Mouse (Mus musculus) limb, embryonic 11.5 days (tissue): ENCODE measurements at regions not wholly inside any gene's neighbourhood (a gene's known extent, or its start where the extent isn't known, plus 50 kb on each side); places are given as distances from the start of the nearest gene placed in this dataset.

ENCODE experiments used
- ATAC-seq: fragments of 200-750 bp; cut with Nextera tagmentation; 2 replicates; pipeline ENCODE4 v1.8.0; 2017; ENCODE audit warnings: low read depth; ENCODE audit not compliant: insufficient number of reproducible peaks, low FRiP score, low TSS enrichment
- DNase-seq: peaks from one replicate; pipeline ENCODE4 v3.0.0-alpha.2; 2015; ENCODE audit warnings: low spot score
- H3K27ac ChIP-seq: fragments of 300-500 bp; sonication (generic); replicated peaks from 2 replicates; pipeline ENCODE4 v1.5.1; 2014; ENCODE audit warnings: low read depth, mild to moderate bottlenecking, low read length
- H3K27me3 ChIP-seq: fragments of 300-500 bp; sonication (generic); 2 replicates; pipeline ENCODE4 v1.6.1; 2014; ENCODE audit warnings: mild to moderate bottlenecking, low read length, mixed read lengths; ENCODE audit not compliant: control insufficient read depth, insufficient read depth
- H3K36me3 ChIP-seq: fragments of 300-500 bp; sonication (generic); 2 replicates; pipeline ENCODE4 v1.6.1; 2014; ENCODE audit warnings: mild to moderate bottlenecking, low read length, moderate library complexity, mixed read lengths; ENCODE audit not compliant: control insufficient read depth, insufficient read depth
- H3K4me1 ChIP-seq: fragments of 300-500 bp; sonication (generic); 2 replicates; pipeline ENCODE4 v1.6.1; 2014; ENCODE audit warnings: low read length, mixed read lengths; ENCODE audit not compliant: control insufficient read depth, insufficient read depth
- H3K4me2 ChIP-seq: fragments of 300-500 bp; sonication (generic); 2 replicates; pipeline ENCODE4 v1.6.1; 2014; ENCODE audit warnings: low read depth, mild to moderate bottlenecking, moderate library complexity; ENCODE audit not compliant: severe bottlenecking
- H3K4me3 ChIP-seq: fragments of 300-500 bp; sonication (generic); 2 replicates; pipeline ENCODE4 v1.5.1; 2014; ENCODE audit warnings: low read depth, low read length
- H3K9ac ChIP-seq: fragments of 300-500 bp; sonication (generic); 2 replicates; pipeline ENCODE4 v1.6.1; 2014; ENCODE audit warnings: mild to moderate bottlenecking, low read length
- H3K9me3 ChIP-seq: fragments of 300-500 bp; sonication (generic); 2 replicates; pipeline ENCODE4 v1.6.1; 2016; ENCODE audit warnings: low read length; ENCODE audit not compliant: control insufficient read depth
- WGBS: fragments of 180-500 bp; shearing (Covaris S2); extraction: QIAGEN DNeasy Blood & Tissue Kit; methylation state at CpG from one replicate; pipeline ENCODE4 v1.1.7; 2014; 5-methylcytosine and 5-hydroxymethylcytosine counted together

- Histone ChIP-seq H3K9me3 (no peaks in the 10 kb centered on the region), H3K4me2 (no peak overlapping the region), H3K36me3 (no peaks in the 10 kb centered on the region), H3K27ac (no peak overlapping the region), H3K27me3 (no peaks in the 10 kb centered on the region), H3K4me1 (no peaks in the 10 kb centered on the region), H3K4me3 (no peak overlapping the region), H3K9ac (no peak overlapping the region)
- no peak for ATAC-seq
- DNase-seq, result no peak
- 51% methylated on average over 1 of the region's 1 CpGs for WGBS
Observed at GRCm38 (mm10) chr14:103945753-103946152, 101.6 kb upstream of the Ednrb start.

GRCm38 (mm10) chr14:103939867-103940266 lies 95.7 kb upstream of the Ednrb start:
- H3K4me2 ChIP-seq, result no peak overlapping the region
- 13% methylated on average over 3 of the region's 3 CpGs for WGBS
- no peak for ATAC-seq
- H3K27ac ChIP-seq, result no peak overlapping the region
- H3K9me3 ChIP-seq, result no peaks in the 10 kb centered on the region
- H3K9ac ChIP-seq, result no peak overlapping the region
- H3K4me3 ChIP-seq, result no peak overlapping the region
- no peak for DNase-seq
- no peaks in the 10 kb centered on the region for H3K36me3 ChIP-seq
- H3K27me3 ChIP-seq, result no peaks in the 10 kb centered on the region
- H3K4me1 ChIP-seq, result no peaks in the 10 kb centered on the region

GRCm38 (mm10) chr14:103938937-103939336 lies 94.7 kb upstream of the Ednrb start:
- DNase-seq, result no peak
- H3K9ac ChIP-seq, result no peak overlapping the region
- no peak for ATAC-seq
- no peaks in the 10 kb centered on the region for H3K36me3 ChIP-seq
- no peaks in the 10 kb centered on the region for H3K27me3 ChIP-seq
- H3K27ac ChIP-seq, result no peak overlapping the region
- H3K4me2 ChIP-seq, result no peak overlapping the region
- 85% methylated on average over 5 of the region's 5 CpGs for WGBS
- H3K4me3 ChIP-seq, result no peak overlapping the region
- H3K4me1 ChIP-seq, result no peaks in the 10 kb centered on the region
- H3K9me3 ChIP-seq, result no peaks in the 10 kb centered on the region

- Histone ChIP-seq H3K9ac (no peak overlapping the region), H3K9me3 (no peaks in the 10 kb centered on the region), H3K27me3 (no peaks in the 10 kb centered on the region), H3K27ac (no peak overlapping the region), H3K4me2 (no peak overlapping the region), H3K36me3 (no peaks in the 10 kb centered on the region), H3K4me3 (no peak overlapping the region), H3K4me1 (no peaks in the 10 kb centered on the region)
- no peak for ATAC-seq
- WGBS, result 92% methylated on average over 9 of the region's 9 CpGs
- no peak for DNase-seq
Observed at GRCm38 (mm10) chr14:103938201-103938600, 94.0 kb upstream of the Ednrb start.

- Histone ChIP-seq H3K4me2 (no peak overlapping the region), H3K27ac (no peak overlapping the region)
- WGBS, result 90% methylated on average over 6 of the region's 6 CpGs
Observed at GRCm38 (mm10) chr14:103937700-103938099, 93.5 kb upstream of the Ednrb start.

GRCm38 (mm10) chr14:103933813-103934212 lies 89.6 kb upstream of the Ednrb start:
- ATAC-seq (no peak), DNase-seq (no peak)
- WGBS, result 87% methylated on average over 3 of the region's 3 CpGs
- Histone ChIP-seq H3K27me3 (no peaks in the 10 kb centered on the region), H3K4me2 (no peak overlapping the region), H3K9ac (no peak overlapping the region), H3K9me3 (no peaks in the 10 kb centered on the region), H3K27ac (no peak overlapping the region), H3K4me1 (no peaks in the 10 kb centered on the region), H3K36me3 (no peaks in the 10 kb centered on the region), H3K4me3 (no peak overlapping the region)

More at GRCm38 (mm10) chr14:103937700-103938099, 93.5 kb upstream of the Ednrb start:
- Histone ChIP-seq H3K9me3 (no peaks in the 10 kb centered on the region), H3K9ac (no peak overlapping the region), H3K4me1 (no peaks in the 10 kb centered on the region), H3K4me3 (no peak overlapping the region), H3K27me3 (no peaks in the 10 kb centered on the region), H3K36me3 (no peaks in the 10 kb centered on the region)
- ATAC-seq (no peak), DNase-seq (no peak)

- Histone ChIP-seq H3K4me1 (no peaks in the 10 kb centered on the region), H3K9me3 (no peaks in the 10 kb centered on the region), H3K4me3 (no peak overlapping the region), H3K27me3 (no peaks in the 10 kb centered on the region), H3K27ac (no peak overlapping the region), H3K9ac (no peak overlapping the region), H3K4me2 (no peak overlapping the region), H3K36me3 (no peaks in the 10 kb centered on the region)
- ATAC-seq, result no peak
- WGBS, result 77% methylated on average over 7 of the region's 7 CpGs
- DNase-seq, result no peak
Observed at GRCm38 (mm10) chr14:103932170-103932569, 88.0 kb upstream of the Ednrb start.

GRCm38 (mm10) chr14:103929734-103930364 lies 85.6 kb upstream of the Ednrb start:
- no peak overlapping the region for H3K27ac ChIP-seq
- no peaks in the 10 kb centered on the region for H3K36me3 ChIP-seq
- no peak overlapping the region for H3K4me2 ChIP-seq
- no peaks in the 10 kb centered on the region for H3K9me3 ChIP-seq
- no peak for ATAC-seq
- 94% methylated on average over 11 of the region's 11 CpGs for WGBS
- H3K4me1 ChIP-seq, result no peaks in the 10 kb centered on the region
- H3K9ac ChIP-seq, result no peak overlapping the region
- no peak for DNase-seq
- H3K27me3 ChIP-seq, result no peaks in the 10 kb centered on the region
- no peak overlapping the region for H3K4me3 ChIP-seq

GRCm38 (mm10) chr14:103929155-103929729 lies 85.0 kb upstream of the Ednrb start:
- Histone ChIP-seq H3K36me3 (no peaks in the 10 kb centered on the region), H3K9ac (no peak overlapping the region), H3K9me3 (no peaks in the 10 kb centered on the region), H3K27me3 (no peaks in the 10 kb centered on the region), H3K4me2 (no peak overlapping the region), H3K4me1 (no peaks in the 10 kb centered on the region), H3K4me3 (no peak overlapping the region), H3K27ac (no peak overlapping the region)
- 76% methylated on average over 6 of the region's 6 CpGs for WGBS
- no peak for ATAC-seq
- no peak for DNase-seq
